Mouse (Mus musculus): ENCODE measurements at regions not wholly inside any gene's neighbourhood (a gene's known extent, or its start where the extent isn't known, plus 50 kb on each side); places are given as distances from the start of the nearest gene placed in this dataset.

- DNase-seq (ENCODE audit: low spot score): no peak
These were observed 165.3 kb upstream of the Lrrc3b start for GRCm38 (mm10) chr14:15603954-15604523.

GRCm38 (mm10) chr14:15610166-15610565 lies 171.4 kb upstream of the Lrrc3b start:
- no peak for DNase-seq (ENCODE audit: low spot score)

- DNase-seq (ENCODE audit: low spot score): no peak
These were observed 195.8 kb upstream of the Lrrc3b start for GRCm38 (mm10) chr14:15634581-15634980.

GRCm38 (mm10) chr14:15637681-15638080 lies 198.9 kb upstream of the Lrrc3b start:
- no peak for DNase-seq (ENCODE audit: low spot score)

GRCm38 (mm10) chr14:15638869-15639268 lies 200.1 kb upstream of the Lrrc3b start:
- no peak for DNase-seq (ENCODE audit: low spot score)

GRCm38 (mm10) chr14:15660886-15661285 lies 222.1 kb upstream of the Lrrc3b start:
- DNase-seq (ENCODE audit: low spot score): no peak

- DNase-seq (ENCODE audit: low spot score): no peak
These were observed 233.5 kb upstream of the Lrrc3b start for GRCm38 (mm10) chr14:15672292-15672691.

GRCm38 (mm10) chr14:15677218-15677617 lies 238.4 kb upstream of the Lrrc3b start:
- no peak for DNase-seq (ENCODE audit: low spot score)

- no peak for DNase-seq (ENCODE audit: low spot score)
These were observed 240.7 kb upstream of the Lrrc3b start for GRCm38 (mm10) chr14:15679456-15679855.

- DNase-seq (ENCODE audit: low spot score): no peak
These were observed 259.2 kb upstream of the Lrrc3b start for GRCm38 (mm10) chr14:15698001-15698400.

- DNase-seq (ENCODE audit: low spot score): no peak
These were observed 259.8 kb upstream of the Lrrc3b start for GRCm38 (mm10) chr14:15698607-15699006.

GRCm38 (mm10) chr14:15722135-15722534 lies 283.3 kb upstream of the Lrrc3b start:
- DNase-seq (ENCODE audit: low spot score): no peak

- no peak for DNase-seq (ENCODE audit: low spot score)
These were observed 307.9 kb upstream of the Lrrc3b start for GRCm38 (mm10) chr14:15746629-15747238.

GRCm38 (mm10) chr14:15769846-15770448 lies 331.2 kb upstream of the Lrrc3b start:
- no peak for DNase-seq (ENCODE audit: low spot score)

- no peak for DNase-seq (ENCODE audit: low spot score)
These were observed 345.9 kb upstream of the Lrrc3b start for GRCm38 (mm10) chr14:15784727-15785126.

- no peak for DNase-seq (ENCODE audit: low spot score)
These were observed 346.4 kb upstream of the Lrrc3b start for GRCm38 (mm10) chr14:15785230-15785629.

GRCm38 (mm10) chr14:15795698-15796097 lies 356.9 kb upstream of the Lrrc3b start:
- DNase-seq (ENCODE audit: low spot score): no peak

- DNase-seq (ENCODE audit: low spot score): no peak
These were observed 358.2 kb upstream of the Lrrc3b start for GRCm38 (mm10) chr14:15797019-15797418.

- no peak for DNase-seq (ENCODE audit: low spot score)
These were observed 362.8 kb upstream of the Lrrc3b start for GRCm38 (mm10) chr14:15801477-15802099.

GRCm38 (mm10) chr14:15809083-15809482 lies 370.3 kb upstream of the Lrrc3b start:
- no peak for DNase-seq (ENCODE audit: low spot score)

GRCm38 (mm10) chr14:15841390-15842023 lies 402.7 kb upstream of the Lrrc3b start:
- DNase-seq (ENCODE audit: low spot score): no peak

GRCm38 (mm10) chr14:15842024-15842599 lies 403.3 kb upstream of the Lrrc3b start:
- no peak for DNase-seq (ENCODE audit: low spot score)
